10 mouse cellular contexts compared by ENCODE assay signal in genomic region chr12:5359065-5359464, GRCm38 (mm10). TPM values are rescaled to one million over a fixed set of nuclear protein-coding genes. Genes with fewer than 3 reads are reported as not detected.
DNase-seq lines count a peak whose midpoint lies in the region; ATAC-seq lines count a peak whose summit lies in the region.
"Had no signal": no experiment of that assay in that cellular context is flagged by ENCODE, and none has a peak within 500 bp of the region (broad histone marks: within the 10 kb centered on the region; RNA-seq: fewer than 3 reads in every experiment).

No protein-coding gene starts in this region.

- H3K4me3 ChIP-seq in forebrain, embryonic 12.5 days (replicated peaks) = no peak overlapping the region
- H3K4me3 ChIP-seq in forebrain, embryonic 10.5 days = no peak overlapping the region
- no peak overlapping the region for H3K4me3 ChIP-seq in hindbrain, embryonic 15.5 days
- H3K4me3 ChIP-seq: heart, embryonic 13.5 days; limb, embryonic 12.5 days had no signal

- H3K4me1 ChIP-seq in forebrain, embryonic 12.5 days = peaks cover 17% of the 10 kb centered on the region
- peaks cover 22% of the 10 kb centered on the region; the same call in 1 of the 2 replicates for H3K4me1 ChIP-seq in forebrain, embryonic 10.5 days
- peaks cover 35% of the 10 kb centered on the region for H3K4me1 ChIP-seq in hindbrain, embryonic 15.5 days (replicated peaks)

- no peaks in the 10 kb centered on the region for H3K36me3 ChIP-seq in forebrain, embryonic 12.5 days (replicated peaks)
- H3K36me3 ChIP-seq in forebrain, embryonic 10.5 days (replicated peaks) = no peaks in the 10 kb centered on the region
- no peaks in the 10 kb centered on the region for H3K36me3 ChIP-seq in hindbrain, embryonic 15.5 days
- H3K36me3 ChIP-seq: heart, embryonic 13.5 days; limb, embryonic 12.5 days had no signal

- no peak for DNase-seq in forebrain, embryonic 10.5 days (ENCODE audit: extremely low spot score, low spot score)
- peak; percentile 51 for DNase-seq in left cerebral cortex, adult 11 months (ENCODE audit: low spot score)
- DNase-seq in left cerebral cortex, adult 8-10 months (ENCODE audit: low spot score in 2 of 2) = no peak
- peak; percentile 49 for DNase-seq in adrenal gland, postnatal 14 days
- no peak for DNase-seq in thymus, postnatal 10 days (ENCODE audit: low spot score in 2 of 2)

- no peak for ATAC-seq in forebrain, embryonic 12.5 days (ENCODE audit: low FRiP score)
- ATAC-seq in hindbrain, embryonic 15.5 days (ENCODE audit: low FRiP score, low read depth) = no peak; the same call in 1 of the 2 replicates
- no peak for ATAC-seq in inflammation-experienced regulatory T-cells, adult 6 months

- 41% methylated on average over 5 of the region's 5 CpGs for WGBS in forebrain, embryonic 12.5 days
- WGBS in forebrain, embryonic 10.5 days = 77% methylated on average over 5 of the region's 5 CpGs
- WGBS in hindbrain, embryonic 15.5 days = 30% methylated on average over 5 of the region's 5 CpGs

- 0 out of 2 replicates have a peak overlapping the region, but pooled peaks have one; percentile 31 for H3K27ac ChIP-seq in forebrain, embryonic 12.5 days
- no peak overlapping the region for H3K27ac ChIP-seq in forebrain, embryonic 10.5 days
- peak overlapping the region; percentile 56 for H3K27ac ChIP-seq in hindbrain, embryonic 15.5 days (replicated peaks)
- H3K27ac ChIP-seq: heart, embryonic 13.5 days; limb, embryonic 12.5 days had no signal

- no peak overlapping the region for H3K9ac ChIP-seq in forebrain, embryonic 12.5 days
- no peak overlapping the region for H3K9ac ChIP-seq in hindbrain, embryonic 15.5 days
- H3K9ac ChIP-seq: heart, embryonic 13.5 days; limb, embryonic 12.5 days had no signal

- no peaks in the 10 kb centered on the region for H3K9me3 ChIP-seq in forebrain, embryonic 12.5 days
- H3K9me3 ChIP-seq in forebrain, embryonic 10.5 days = no peaks in the 10 kb centered on the region
- no peaks in the 10 kb centered on the region for H3K9me3 ChIP-seq in hindbrain, embryonic 15.5 days
- H3K9me3 ChIP-seq: heart, embryonic 13.5 days; limb, embryonic 12.5 days had no signal

- H3K27me3 ChIP-seq in forebrain, embryonic 12.5 days = no peaks in the 10 kb centered on the region
- no peaks in the 10 kb centered on the region for H3K27me3 ChIP-seq in forebrain, embryonic 10.5 days (ENCODE audit: poor library complexity, severe bottlenecking)
- no peaks in the 10 kb centered on the region for H3K27me3 ChIP-seq in hindbrain, embryonic 15.5 days
- H3K27me3 ChIP-seq: heart, embryonic 13.5 days; limb, embryonic 12.5 days had no signal

- H3K4me2 ChIP-seq in forebrain, embryonic 12.5 days = no peak overlapping the region
- H3K4me2 ChIP-seq in hindbrain, embryonic 15.5 days = no peak overlapping the region
- H3K4me2 ChIP-seq: heart, embryonic 13.5 days; limb, embryonic 12.5 days had no signal

RNA-seq across cellular contexts. Expression of gene Klhl29, which starts 16.4 kb away (rescaled TPM):
- polyA plus RNA-seq in forebrain, embryonic 12.5 days (2016; fragmentation: Nextera tagmentation; extraction: Ambion mirVana) = 3.4 TPM in 2 replicates
- polyA plus RNA-seq in forebrain, embryonic 10.5 days (2016; fragmentation: Nextera tagmentation; extraction: Ambion mirVana) = 0.90 and 1.2 TPM in 2 replicates
- total RNA-seq in left cerebral cortex, adult 8-10 months (2022) = 10 to 100 TPM; 31.5 to 36.0 (median 32.7) TPM
- total RNA-seq in adrenal gland, postnatal 14 days (2021) = 10.2 and 10.4 TPM in 2 replicates
- polyA plus RNA-seq in hindbrain, embryonic 15.5 days (2015; fragmentation: Nextera tagmentation; extraction: Ambion mirVana) = 4.2 and 4.8 TPM in 2 replicates
- under 1 TPM in 2 of 3 experiments, not detected in 1; 0.33 to 0.42 TPM for polyA plus RNA-seq in inflammation-experienced regulatory T-cells, adult 6 months (2017; shearing (Covaris generic))

Comparison
In these comparisons a context has a peak if more than half of its experiments do, and no peak if none do; other contexts are left out.
1. DNase-seq: peak in left cerebral cortex, adult 11 months (single experiment) and adrenal gland, postnatal 14 days (single experiment); none in forebrain, embryonic 10.5 days (single experiment), left cerebral cortex, adult 8-10 months (0 of 2) and thymus, postnatal 10 days (0 of 2).